Mouse (Mus musculus): ENCODE data around the gene Olfr33.
A peak's percentile ranks its signal among the peaks of the same experiment; 100 is the strongest.

Gene Olfr33

GRCm38 (mm10) chr7:102718970-102719369, at the start of gene Olfr33:
Gene Olfr33 (minus strand): TSS chr7:102719070.
- DNase-seq (ENCODE audit: low read depth), result no peak

GRCm38 (mm10) chr7:102759266-102759665, 40.4 kb upstream of the Olfr33 start, which contains the start of the genes Olfr560 and Olfr78:
Gene Olfr560 (minus strand): TSS chr7:102759366.
Gene Olfr78 (minus strand): TSS chr7:102759471.
- DNase-seq (ENCODE audit: low read depth), result no peak

- DNase-seq (ENCODE audit: low read depth), result no peak
Measured at GRCm38 (mm10) chr7:102752086-102752485, 33.2 kb upstream of the Olfr33 start.

GRCm38 (mm10) chr7:102737705-102738104, 18.8 kb upstream of the Olfr33 start:
- DNase-seq (ENCODE audit: low read depth), result no peak

GRCm38 (mm10) chr7:102733793-102734192, 14.9 kb upstream of the Olfr33 start:
- no peak for DNase-seq (ENCODE audit: low read depth)

- DNase-seq (ENCODE audit: low read depth), result no peak
Measured at GRCm38 (mm10) chr7:102727391-102727790, 8.5 kb upstream of the Olfr33 start, which contains the start of gene Olfr559. Gene Olfr559 (minus strand): TSS chr7:102727491.

- no peak for DNase-seq (ENCODE audit: low read depth)
Measured at GRCm38 (mm10) chr7:102701915-102702314, 17.0 kb downstream of the Olfr33 start, which contains the start of gene Olfr558. Gene Olfr558 (plus strand): TSS chr7:102702215.

- no peak for DNase-seq (ENCODE audit: low read depth)
Measured at GRCm38 (mm10) chr7:102698461-102698860, 20.4 kb downstream of the Olfr33 start.

- DNase-seq (ENCODE audit: low read depth), result no peak
Measured at GRCm38 (mm10) chr7:102695358-102696125, 23.3 kb downstream of the Olfr33 start, which contains the start of gene Olfr557. Gene Olfr557 (plus strand): TSS chr7:102695910.

GRCm38 (mm10) chr7:102686944-102687501, 31.8 kb downstream of the Olfr33 start, which contains the start of gene Trim68:
Gene Trim68 (minus strand): TSS chr7:102687327.
- peak; percentile 72 for DNase-seq (ENCODE audit: low read depth)

GRCm38 (mm10) chr7:102681916-102682315, 37.0 kb downstream of the Olfr33 start:
- DNase-seq (ENCODE audit: low read depth), result no peak

- no peak for DNase-seq (ENCODE audit: low read depth)
Measured at GRCm38 (mm10) chr7:102676225-102676624, 42.6 kb downstream of the Olfr33 start.

GRCm38 (mm10) chr7:102665378-102665777, 53.5 kb downstream of the Olfr33 start:
- DNase-seq (ENCODE audit: low read depth), result no peak

- DNase-seq (ENCODE audit: low read depth), result no peak
Measured at GRCm38 (mm10) chr7:102664599-102664998, 54.3 kb downstream of the Olfr33 start, which contains the start of gene Olfr556. Gene Olfr556 (plus strand): TSS chr7:102664899.

Measured in c-Kit-positive CD71-positive TER-119-negative erythroid progenitor cells, embryonic 14.5 days (primary cell).